ENCODE assay signal across 11 mouse cellular contexts in the genomic region with DNA sequence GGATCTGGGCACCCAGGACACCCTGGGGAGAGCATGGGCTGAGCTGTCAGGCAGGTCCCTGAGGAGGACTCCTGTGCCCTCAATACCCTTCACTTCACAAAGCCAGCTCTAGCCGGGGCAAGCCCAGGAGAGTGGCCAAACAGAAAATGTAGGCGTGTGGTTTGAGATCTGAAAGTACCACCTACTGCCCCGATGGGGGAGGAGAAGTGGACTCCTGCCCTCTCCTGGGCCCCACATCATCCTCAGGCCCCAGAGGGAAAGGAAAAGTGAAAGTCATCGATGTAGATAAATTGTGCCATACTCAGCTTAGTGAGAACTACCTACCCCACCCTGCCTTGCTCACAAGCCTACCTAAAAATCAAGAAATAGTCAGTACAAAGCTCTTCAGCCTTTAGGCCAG.
DNase-seq lines count a peak whose midpoint lies in the region; ATAC-seq and TF ChIP-seq lines count a peak whose summit lies in the region.
"Had no signal": no experiment of that assay in that cellular context is flagged by ENCODE, and none has a peak within 500 bp of the region (broad histone marks: within the 10 kb centered on the region; RNA-seq: fewer than 3 reads in every experiment).

No protein-coding gene starts in this region.

- ATAC-seq in inflammation-experienced regulatory T-cells, adult 6 months, result peak; percentile 9
- peak; percentile 94 for ATAC-seq in liver, postnatal 0 days
- ATAC-seq in forebrain, embryonic 14.5 days, result no peak

- peak overlapping the region; percentile 15 for H3K4me2 ChIP-seq in liver, postnatal 0 days (ENCODE audit: low read depth, low read length)
- no peak overlapping the region for H3K4me2 ChIP-seq in forebrain, embryonic 14.5 days (ENCODE audit: low read length)
- H3K4me2 ChIP-seq: heart, embryonic 11.5 days; midbrain, embryonic 12.5 days had no signal

- TF ChIP-seq EP300 in liver, postnatal 0 days (IDR thresholded peaks at IDR 0.05; ENCODE audit: low read depth), result 0 out of 2 replicates have a peak, but pooled peaks have one; percentile 18

- no peaks in the 10 kb centered on the region for H3K9me3 ChIP-seq in heart, embryonic 10.5 days
- H3K9me3 ChIP-seq in liver, postnatal 0 days (ENCODE audit: low read length), result no peaks in the 10 kb centered on the region
- no peaks in the 10 kb centered on the region for H3K9me3 ChIP-seq in forebrain, embryonic 14.5 days (replicated peaks; ENCODE audit: control insufficient read depth, low read length)
- H3K9me3 ChIP-seq: midbrain, embryonic 12.5 days had no signal

- H3K27ac ChIP-seq in heart, embryonic 10.5 days, result peak overlapping the region; percentile 23
- peak overlapping the region; percentile 77 for H3K27ac ChIP-seq in liver, postnatal 0 days (ENCODE audit: low read depth)
- H3K27ac ChIP-seq in forebrain, embryonic 14.5 days (ENCODE audit: low read depth, low read length), result no peak overlapping the region
- H3K27ac ChIP-seq: midbrain, embryonic 12.5 days had no signal

- 53% methylated on average over 4 of the region's 4 CpGs for WGBS in heart, embryonic 10.5 days
- 9% methylated on average over 4 of the region's 4 CpGs for WGBS in liver, postnatal 0 days (ENCODE audit: insufficient replicate concordance)
- 74% methylated on average over 4 of the region's 4 CpGs for WGBS in forebrain, embryonic 14.5 days

- H3K27me3 ChIP-seq in heart, embryonic 10.5 days (ENCODE audit: insufficient read depth, poor library complexity, severe bottlenecking), result peaks cover 17% of the 10 kb centered on the region
- H3K27me3 ChIP-seq in liver, postnatal 0 days (ENCODE audit: insufficient read depth, low read length), result no peaks in the 10 kb centered on the region
- no peaks in the 10 kb centered on the region for H3K27me3 ChIP-seq in forebrain, embryonic 14.5 days (replicated peaks; ENCODE audit: control insufficient read depth, insufficient read depth, low read length)

- no peak overlapping the region for H3K4me3 ChIP-seq in heart, embryonic 10.5 days
- no peak overlapping the region for H3K4me3 ChIP-seq in liver, postnatal 0 days (ENCODE audit: low read depth, low read length)
- H3K4me3 ChIP-seq in forebrain, embryonic 14.5 days (ENCODE audit: low read depth, low read length), result no peak overlapping the region
- H3K4me3 ChIP-seq: midbrain, embryonic 12.5 days had no signal

- TF ChIP-seq CTCF in liver, postnatal 0 days (IDR thresholded peaks at IDR 0.05; ENCODE audit: low read depth), result peak; percentile 23; the same call in 1 of the 2 replicates

- peaks cover 24% of the 10 kb centered on the region for H3K4me1 ChIP-seq in heart, embryonic 10.5 days
- H3K4me1 ChIP-seq in liver, postnatal 0 days (ENCODE audit: insufficient read depth), result peaks cover 29% of the 10 kb centered on the region
- H3K4me1 ChIP-seq in forebrain, embryonic 14.5 days (ENCODE audit: control insufficient read depth, insufficient read depth, low read length), result no peaks in the 10 kb centered on the region
- H3K4me1 ChIP-seq: midbrain, embryonic 12.5 days had no signal

- DNase-seq in heart, embryonic 10.5 days (ENCODE audit: low spot score), result no peak
- DNase-seq in heart, adult 8-10 months (ENCODE audit: low spot score), result no peak
- peak; percentile 64 for DNase-seq in liver, postnatal 0 days
- DNase-seq in spleen, postnatal 4 days (ENCODE audit: low spot score in 2 of 2), result peak; percentile 30 to 66
- no peak for DNase-seq in left cerebral cortex, adult 18-20 months (ENCODE audit: low spot score in 2 of 2)
- DNase-seq in frontal cortex, postnatal 25 days (ENCODE audit: low spot score in 2 of 2), result no peak
- DNase-seq in forebrain, embryonic 14.5 days (ENCODE audit: low spot score), result no peak
- DNase-seq: cerebellum, postnatal 10 days had no signal

- no peak overlapping the region for H3K9ac ChIP-seq in liver, postnatal 0 days (replicated peaks)
- no peak overlapping the region for H3K9ac ChIP-seq in forebrain, embryonic 14.5 days (ENCODE audit: low read length)
- H3K9ac ChIP-seq: midbrain, embryonic 12.5 days had no signal

- no peaks in the 10 kb centered on the region for H3K36me3 ChIP-seq in heart, embryonic 10.5 days
- H3K36me3 ChIP-seq in liver, postnatal 0 days (replicated peaks; ENCODE audit: insufficient read depth, low read length), result no peaks in the 10 kb centered on the region
- no peaks in the 10 kb centered on the region for H3K36me3 ChIP-seq in forebrain, embryonic 14.5 days (ENCODE audit: control insufficient read depth, insufficient read depth, low read length)
- H3K36me3 ChIP-seq: midbrain, embryonic 12.5 days had no signal

Comparison
In these comparisons a context has a peak if more than half of its experiments do, and no peak if none do; other contexts are left out.
1. DNase-seq: peak in liver, postnatal 0 days (single experiment) and spleen, postnatal 4 days (2 of 2); none in heart, embryonic 10.5 days (single experiment), heart, adult 8-10 months (single experiment), left cerebral cortex, adult 18-20 months (0 of 2), frontal cortex, postnatal 25 days (0 of 2) and forebrain, embryonic 14.5 days (single experiment).